Mouse (Mus musculus): ENCODE data around the gene Rpgrip1.

- no peak for TF ChIP-seq GATA1 (IDR thresholded peaks at IDR 0.05; ENCODE audit: borderline replicate concordance, low read length)
- no peak for TF ChIP-seq FLI1 (IDR thresholded peaks at IDR 0.05; ENCODE audit: low read length)
Measured at GRCm38 (mm10) chr14:52066135-52066534, 44.4 kb upstream of the Rpgrip1 start.
